Mouse (Mus musculus) liver, embryonic 15.5 days (tissue): ENCODE results near the gene Mertk. TPM values are rescaled to one million over a fixed set of nuclear protein-coding genes. Genes with fewer than 3 reads are reported as not detected.

Experiments
- ATAC-seq: fragments of 200-750 bp; cut with Nextera tagmentation; 2 replicates; pipeline ENCODE4 v1.8.0; 2017; ENCODE audit warnings: moderate number of reproducible peaks, mild to moderate bottlenecking, moderate library complexity; ENCODE audit not compliant: insufficient read depth
- H3K27ac ChIP-seq: fragments of 300-500 bp; sonication (generic); replicated peaks from 2 replicates; pipeline ENCODE4 v1.5.1; 2015; ENCODE audit warnings: mild to moderate bottlenecking, inconsistent platforms
- H3K27me3 ChIP-seq: fragments of 300-500 bp; sonication (generic); 2 replicates; pipeline ENCODE4 v1.6.1; 2015; ENCODE audit warnings: mild to moderate bottlenecking, inconsistent platforms
- H3K36me3 ChIP-seq: fragments of 300-500 bp; sonication (generic); replicated peaks from 2 replicates; pipeline ENCODE4 v1.6.1; 2015; ENCODE audit warnings: moderate library complexity, mild to moderate bottlenecking, inconsistent platforms
- H3K4me1 ChIP-seq: fragments of 300-500 bp; sonication (generic); replicated peaks from 2 replicates; pipeline ENCODE4 v1.6.1; 2015; ENCODE audit warnings: inconsistent platforms
- H3K4me2 ChIP-seq: fragments of 300-500 bp; sonication (generic); 2 replicates; pipeline ENCODE4 v1.6.1; 2015; ENCODE audit warnings: moderate library complexity, mild to moderate bottlenecking, inconsistent platforms
- H3K4me3 ChIP-seq: fragments of 300-500 bp; sonication (generic); replicated peaks from 2 replicates; pipeline ENCODE4 v1.5.1; 2015; ENCODE audit warnings: mild to moderate bottlenecking, inconsistent platforms
- H3K9ac ChIP-seq: fragments of 300-500 bp; sonication (generic); 2 replicates; pipeline ENCODE4 v1.6.1; 2015; ENCODE audit warnings: moderate library complexity, mild to moderate bottlenecking, inconsistent platforms
- H3K9me3 ChIP-seq: fragments of 300-500 bp; sonication (generic); replicated peaks from 2 replicates; pipeline ENCODE4 v1.6.1; 2016; ENCODE audit warnings: inconsistent platforms
- WGBS: fragments of 180-500 bp; shearing (Covaris S2); methylation state at CpG from one replicate; pipeline ENCODE4 v1.1.7; 2015; ENCODE audit warnings: mixed read lengths; ENCODE audit not compliant: insufficient replicate concordance; 5-methylcytosine and 5-hydroxymethylcytosine counted together
- polyA plus RNA-seq: library from polyadenylated mRNA; unstranded; fragments of >200 nt; fragmentation: Nextera tagmentation; extraction: Ambion mirVana; gene quantifications from 2 replicates; pipeline ENCODE4 v1.2.1, GENCODE M21; 2015

The Mertk gene
- polyA plus RNA-seq, 1 experiment from 2014 or later: 5.3 TPM

- Histone ChIP-seq H3K27ac (no peak overlapping the region; the same call in 1 of the 2 replicates), H3K4me1 (no peaks in the 10 kb centered on the region; the same call in 1 of the 2 replicates), H3K9ac (no peak overlapping the region), H3K9me3 (no peaks in the 10 kb centered on the region), H3K36me3 (0 out of 2 replicates have a peak, but pooled peaks cover 5% of the 10 kb centered on the region), H3K4me2 (no peak overlapping the region), H3K4me3 (no peak overlapping the region), H3K27me3 (no peaks in the 10 kb centered on the region)
- ATAC-seq: no peak
- WGBS: 42% methylated on average over 12 of the region's 12 CpGs
These were observed 47.3 kb downstream of the Mertk start for GRCm38 (mm10) chr2:128745879-128746620.

DNA sequence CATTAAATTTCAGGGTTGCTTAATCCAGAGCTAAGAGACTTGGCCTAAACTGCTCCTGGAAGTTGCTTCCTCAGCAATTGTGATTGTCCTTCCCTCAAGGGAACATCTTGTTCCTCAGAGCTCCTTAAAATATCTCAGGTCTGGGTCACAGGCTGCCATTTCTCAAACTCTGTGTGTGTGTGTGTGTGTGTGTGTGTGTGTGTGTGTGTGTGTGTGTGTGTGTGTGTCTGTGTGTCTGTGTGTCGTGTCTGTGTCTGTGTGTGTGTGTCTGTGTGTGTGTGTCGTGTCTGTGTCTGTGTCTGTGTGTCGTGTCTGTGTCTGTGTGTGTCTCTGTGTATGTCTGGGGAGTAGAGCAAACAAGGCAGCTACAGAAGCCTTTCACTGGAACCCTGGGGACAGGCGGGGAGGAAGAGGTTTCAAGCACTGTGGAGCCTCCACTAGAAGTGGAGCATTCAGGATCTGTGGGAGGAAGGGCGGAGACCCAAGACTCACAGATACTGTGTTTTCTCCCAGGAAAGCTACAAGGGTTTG lies 47.9 kb downstream of the Mertk start:
- 46% methylated on average over 5 of the region's 5 CpGs for WGBS
- ATAC-seq: no peak
- Histone ChIP-seq H3K4me3 (no peak overlapping the region), H3K4me2 (no peak overlapping the region), H3K36me3 (0 out of 2 replicates have a peak, but pooled peaks cover 5% of the 10 kb centered on the region), H3K27me3 (no peaks in the 10 kb centered on the region), H3K4me1 (no peaks in the 10 kb centered on the region; the same call in 1 of the 2 replicates), H3K9me3 (no peaks in the 10 kb centered on the region), H3K9ac (no peak overlapping the region), H3K27ac (no peak overlapping the region; the same call in 1 of the 2 replicates)

- H3K9me3 ChIP-seq: no peaks in the 10 kb centered on the region
- H3K9ac ChIP-seq: no peak overlapping the region
- no peak overlapping the region for H3K27ac ChIP-seq
- 0 out of 2 replicates have a peak, but pooled peaks cover 5% of the 10 kb centered on the region for H3K36me3 ChIP-seq
- H3K4me2 ChIP-seq: no peak overlapping the region
- H3K4me3 ChIP-seq: no peak overlapping the region
- no peaks in the 10 kb centered on the region; the same call in 1 of the 2 replicates for H3K4me1 ChIP-seq
- no peak for ATAC-seq
- WGBS: 30% methylated on average over 8 of the region's 8 CpGs
- no peaks in the 10 kb centered on the region for H3K27me3 ChIP-seq
These were observed 48.8 kb downstream of the Mertk start for GRCm38 (mm10) chr2:128747433-128748028.

- WGBS: 53% methylated on average over 6 of the region's 6 CpGs
- ATAC-seq: no peak
- Histone ChIP-seq H3K4me3 (no peak overlapping the region), H3K9me3 (no peaks in the 10 kb centered on the region), H3K9ac (no peak overlapping the region), H3K4me1 (no peaks in the 10 kb centered on the region; the same call in 1 of the 2 replicates), H3K27me3 (no peaks in the 10 kb centered on the region), H3K27ac (no peak overlapping the region), H3K36me3 (0 out of 2 replicates have a peak, but pooled peaks cover 5% of the 10 kb centered on the region), H3K4me2 (no peak overlapping the region)
These were observed 49.4 kb downstream of the Mertk start for GRCm38 (mm10) chr2:128748171-128748570.

DNA sequence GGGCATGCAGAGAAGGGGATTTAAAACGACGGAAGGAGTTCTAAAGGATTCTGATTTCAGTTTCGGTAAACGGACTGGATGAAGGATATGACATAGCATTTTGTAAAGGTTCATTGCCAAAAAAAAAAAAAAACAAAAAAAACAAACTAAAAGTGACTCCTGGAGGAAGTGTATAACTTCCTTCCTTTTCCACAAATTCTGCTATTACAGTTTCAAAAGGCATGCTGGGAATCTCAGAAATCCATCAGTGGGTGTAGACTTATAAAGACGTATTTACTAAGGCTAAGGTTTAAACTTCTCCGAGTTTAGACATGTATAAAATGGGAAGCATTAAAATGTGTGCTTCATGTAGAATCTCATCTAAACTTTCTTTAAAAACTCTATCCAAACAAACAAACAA lies 52.3 kb downstream of the Mertk start:
- Histone ChIP-seq H3K4me2 (no peak overlapping the region), H3K4me3 (no peak overlapping the region), H3K27me3 (no peaks in the 10 kb centered on the region), H3K36me3 (0 out of 2 replicates have a peak, but pooled peaks cover 5% of the 10 kb centered on the region), H3K4me1 (no peaks in the 10 kb centered on the region; the same call in 1 of the 2 replicates), H3K9me3 (no peaks in the 10 kb centered on the region), H3K27ac (no peak overlapping the region), H3K9ac (no peak overlapping the region)
- ATAC-seq: no peak
- WGBS: 47% methylated on average over 6 of the region's 6 CpGs

GRCm38 (mm10) chr2:128753295-128753873 lies 54.6 kb downstream of the Mertk start:
- H3K9ac ChIP-seq: no peak overlapping the region
- H3K4me2 ChIP-seq: no peak overlapping the region
- no peak for ATAC-seq
- 0 out of 2 replicates have a peak, but pooled peaks cover 5% of the 10 kb centered on the region for H3K36me3 ChIP-seq
- H3K9me3 ChIP-seq: no peaks in the 10 kb centered on the region
- H3K27ac ChIP-seq: no peak overlapping the region
- no peaks in the 10 kb centered on the region for H3K27me3 ChIP-seq
- H3K4me1 ChIP-seq: no peaks in the 10 kb centered on the region
- no peak overlapping the region for H3K4me3 ChIP-seq
- 56% methylated on average over 6 of the region's 6 CpGs for WGBS

GRCm38 (mm10) chr2:128755149-128755691 lies 56.5 kb downstream of the Mertk start:
- Histone ChIP-seq H3K36me3 (peaks cover 5% of the 10 kb centered on the region; the same call in 1 of the 2 replicates), H3K9me3 (no peaks in the 10 kb centered on the region), H3K4me1 (no peaks in the 10 kb centered on the region), H3K27ac (no peak overlapping the region), H3K27me3 (no peaks in the 10 kb centered on the region), H3K4me2 (no peak overlapping the region), H3K9ac (no peak overlapping the region), H3K4me3 (no peak overlapping the region)
- 45% methylated on average over 4 of the region's 4 CpGs for WGBS
- no peak for ATAC-seq

DNA sequence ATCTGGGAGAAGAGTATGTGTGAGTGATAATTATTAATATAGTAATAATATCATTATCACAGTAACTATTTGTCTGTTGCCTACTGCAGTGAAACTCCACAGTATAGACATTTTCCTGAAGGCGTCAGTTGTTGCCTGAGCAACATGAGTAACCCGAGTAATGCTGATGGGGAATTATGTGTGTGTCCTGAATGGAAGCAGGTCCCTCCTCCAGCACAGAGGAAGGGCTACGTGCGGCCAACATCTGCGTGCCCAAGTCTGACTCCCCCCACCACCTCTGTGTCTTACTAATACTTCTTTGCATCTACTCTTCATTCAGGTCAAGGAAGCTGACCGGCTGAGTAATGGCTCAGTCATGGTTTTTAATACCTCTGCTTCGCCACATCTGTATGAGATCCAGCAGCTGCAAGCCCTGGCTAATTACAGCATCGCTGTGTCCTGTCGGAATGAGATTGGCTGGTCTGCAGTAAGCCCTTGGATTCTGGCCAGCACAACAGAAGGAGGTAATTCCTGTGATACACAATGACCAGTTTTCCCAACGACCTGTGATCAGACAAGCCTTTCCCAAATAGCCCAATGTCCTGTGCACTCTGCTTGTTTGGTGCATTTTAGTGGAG lies 60.1 kb downstream of the Mertk start:
- Histone ChIP-seq H3K4me1 (no peaks in the 10 kb centered on the region), H3K9me3 (no peaks in the 10 kb centered on the region), H3K9ac (no peak overlapping the region), H3K27me3 (no peaks in the 10 kb centered on the region), H3K4me2 (no peak overlapping the region), H3K36me3 (peaks cover 4% of the 10 kb centered on the region; the same call in 1 of the 2 replicates), H3K27ac (no peak overlapping the region), H3K4me3 (no peak overlapping the region)
- 67% methylated on average over 10 of the region's 10 CpGs for WGBS
- no peak for ATAC-seq

DNA sequence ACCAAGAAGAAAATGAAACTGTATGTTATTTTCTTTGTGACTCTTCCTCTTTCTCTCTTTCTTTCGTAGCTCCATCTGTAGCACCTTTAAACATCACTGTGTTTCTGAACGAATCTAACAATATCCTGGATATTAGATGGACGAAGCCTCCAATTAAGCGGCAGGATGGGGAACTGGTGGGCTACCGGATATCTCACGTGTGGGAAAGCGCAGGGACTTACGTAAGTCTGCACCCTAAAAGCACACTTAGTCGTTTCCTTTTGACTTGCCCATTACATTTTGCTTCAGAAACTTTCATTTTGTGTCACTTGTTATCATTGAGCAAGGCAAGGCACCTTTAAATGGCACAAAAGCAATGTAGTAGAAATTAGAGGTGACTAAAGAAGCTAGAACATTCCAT lies 63.3 kb downstream of the Mertk start:
- ATAC-seq: no peak
- Histone ChIP-seq H3K9ac (no peak overlapping the region), H3K4me3 (no peak overlapping the region), H3K9me3 (no peaks in the 10 kb centered on the region), H3K27me3 (no peaks in the 10 kb centered on the region), H3K36me3 (peaks cover 7% of the 10 kb centered on the region; the same call in 1 of the 2 replicates), H3K4me2 (no peak overlapping the region), H3K4me1 (no peaks in the 10 kb centered on the region), H3K27ac (no peak overlapping the region)
- 70% methylated on average over 9 of the region's 9 CpGs for WGBS

DNA sequence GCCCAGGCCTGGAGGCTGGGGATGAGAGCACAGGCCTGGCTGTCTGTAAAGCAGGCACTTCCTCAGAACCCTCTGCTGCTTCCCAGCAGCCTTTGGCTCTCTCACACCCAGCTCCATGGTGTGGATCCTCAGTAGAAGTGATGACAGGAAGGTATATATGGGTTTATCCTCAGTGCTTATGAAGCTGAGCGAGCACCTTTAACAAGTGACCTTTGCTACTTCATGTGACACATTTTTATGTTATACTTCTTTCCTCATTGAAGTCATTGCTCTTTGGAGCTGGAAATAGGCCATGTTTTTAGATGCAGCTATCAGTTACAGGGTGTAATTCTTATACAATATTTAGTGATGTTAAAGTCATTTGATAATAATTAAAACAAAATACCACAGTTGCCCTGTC lies 67.0 kb downstream of the Mertk start:
- Histone ChIP-seq H3K4me1 (no peaks in the 10 kb centered on the region), H3K36me3 (peaks cover 7% of the 10 kb centered on the region; the same call in 1 of the 2 replicates), H3K27ac (no peak overlapping the region), H3K4me2 (no peak overlapping the region), H3K9me3 (no peaks in the 10 kb centered on the region), H3K4me3 (no peak overlapping the region), H3K9ac (no peak overlapping the region), H3K27me3 (no peaks in the 10 kb centered on the region)
- no peak for ATAC-seq
- 50% methylated on average over 1 of the region's 1 CpGs for WGBS
